Mouse (Mus musculus) myocyte (in vitro differentiated cells): Measurements from ENCODE around the gene Clps.

ENCODE experiments used
- CEBPB ChIP-seq: IDR thresholded peaks from 2 replicates; pipeline ENCODE4 v1.6.1; 2011; ENCODE audit warnings: mild to moderate bottlenecking, moderate library complexity; ENCODE audit not compliant: poor library complexity, insufficient read depth, severe bottlenecking
- E2F4 ChIP-seq: IDR thresholded peaks from one replicate; pipeline ENCODE4 v1.6.1; 2011; ENCODE audit warnings: mild to moderate bottlenecking, control low read depth, moderate library complexity; ENCODE audit not compliant: insufficient read depth
- MAX ChIP-seq: IDR thresholded peaks from one replicate; pipeline ENCODE4 v1.6.1; 2011; ENCODE audit warnings: low read depth, mild to moderate bottlenecking, control low read depth
- MYOD1 ChIP-seq, 3 experiments: IDR thresholded peaks; one replicate each; pipeline ENCODE4 v1.6.1; 2011; ENCODE audit warnings: control low read depth in 2 of 3, low read depth in 2 of 3, mild to moderate bottlenecking in 2 of 3, moderate library complexity in 1 of 3; ENCODE audit not compliant: insufficient read length in 2 of 3, control insufficient read depth in 1 of 3
- MYOG ChIP-seq, 3 experiments: IDR thresholded peaks; one replicate each; pipeline ENCODE4 v1.6.1; 2011; ENCODE audit warnings: control low read depth in 2 of 3, low read depth in 2 of 3, mild to moderate bottlenecking in 2 of 3; ENCODE audit not compliant: insufficient read length in 2 of 3, control insufficient read depth in 1 of 3, insufficient read depth in 1 of 3
- POLR2A ChIP-seq: IDR thresholded peaks from one replicate; pipeline ENCODE4 v1.6.1; 2011; ENCODE audit warnings: low read depth, mild to moderate bottlenecking, control low read depth, moderate library complexity; ENCODE audit not compliant: insufficient read length
- POLR2AphosphoS2 ChIP-seq: IDR thresholded peaks from one replicate; pipeline ENCODE4 v1.6.1; 2011; ENCODE audit warnings: low read depth, control low read depth; ENCODE audit not compliant: insufficient read length
- REST ChIP-seq: IDR thresholded peaks from one replicate; pipeline ENCODE4 v1.6.1; 2011; ENCODE audit warnings: mild to moderate bottlenecking, control low read depth, moderate library complexity; ENCODE audit not compliant: insufficient read depth, insufficient read length
- SRF ChIP-seq: IDR thresholded peaks from one replicate; pipeline ENCODE4 v1.6.1; 2011; ENCODE audit warnings: low read depth; ENCODE audit not compliant: control insufficient read depth, insufficient read length
- TCF12 ChIP-seq: IDR thresholded peaks from one replicate; pipeline ENCODE4 v1.6.1; 2011; ENCODE audit warnings: mild to moderate bottlenecking, control low read depth; ENCODE audit not compliant: poor library complexity, insufficient read depth, severe bottlenecking
- TCF3 ChIP-seq: IDR thresholded peaks from one replicate; pipeline ENCODE4 v1.6.1; 2011; ENCODE audit warnings: low read depth, control low read depth; ENCODE audit not compliant: insufficient read length
- USF1 ChIP-seq: IDR thresholded peaks from one replicate; pipeline ENCODE4 v1.6.1; 2011; ENCODE audit warnings: low read depth, mild to moderate bottlenecking, control low read depth, moderate library complexity

GRCm38 (mm10) chr17:28519827-28520226 lies 40.7 kb downstream of the Clps start:
- TF ChIP-seq E2F4 = no peak
- no peak for TF ChIP-seq CEBPB
- TF ChIP-seq POLR2AphosphoS2 = no peak
- TF ChIP-seq TCF12 = no peak
- TF ChIP-seq POLR2A = no peak
- no peak for TF ChIP-seq TCF3
- TF ChIP-seq MAX = no peak
- no peak for TF ChIP-seq MYOD1 (IDR thresholded peaks at IDR 0.05; ENCODE audit: control insufficient read depth in 1 of 3, insufficient read length in 2 of 3, low read depth in 2 of 3)
- TF ChIP-seq MYOG (IDR thresholded peaks at IDR 0.05; ENCODE audit: control insufficient read depth in 1 of 3, insufficient read depth in 1 of 3, insufficient read length in 2 of 3, low read depth in 2 of 3) = no peak
- TF ChIP-seq USF1 = no peak
- TF ChIP-seq SRF = no peak
- TF ChIP-seq REST = no peak
